Mouse (Mus musculus) ES-E14 (cell line): ENCODE results near the gene Vsir. TPM values are rescaled to one million over a fixed set of nuclear protein-coding genes. Genes with fewer than 3 reads are reported as not detected.

Experiments used
- DNase-seq: peaks from one replicate; pipeline ENCODE4 v3.0.0-alpha.2; 2013; ENCODE audit warnings: low read depth, low spot score
- H3K27ac ChIP-seq: 2 replicates; pipeline ENCODE4 v1.5.1; 2012; ENCODE audit warnings: low read depth, mild to moderate bottlenecking, low read length, moderate library complexity, mixed read lengths; ENCODE audit not compliant: poor library complexity, insufficient read depth, severe bottlenecking
- H3K36me3 ChIP-seq: 2 replicates; pipeline ENCODE4 v1.6.1; 2012; ENCODE audit warnings: mild to moderate bottlenecking, low read length, moderate library complexity, mixed read lengths; ENCODE audit not compliant: control insufficient read depth, poor library complexity, insufficient read depth, severe bottlenecking
- H3K4me1 ChIP-seq, 2 experiments: fragments of 150-350 bp in 1 of 2; sonication (generic) in 1 of 2; 2 replicates each; pipeline ENCODE4 v1.6.1; 2012; ENCODE audit warnings: low read length in 2 of 2, mild to moderate bottlenecking in 1 of 2, mixed read lengths in 1 of 2; ENCODE audit not compliant: control insufficient read depth in 2 of 2, insufficient read depth in 2 of 2, poor library complexity in 1 of 2
- H3K4me3 ChIP-seq, 2 experiments: fragments of 150-350 bp in 1 of 2; sonication (generic) in 1 of 2; 2 replicates each; pipeline ENCODE4 v1.5.1; 2012; ENCODE audit warnings: low read length in 2 of 2, low read depth in 1 of 2, mild to moderate bottlenecking in 1 of 2, mixed read lengths in 1 of 2; ENCODE audit not compliant: insufficient read depth in 1 of 2, poor library complexity in 1 of 2, severe bottlenecking in 1 of 2
- H3K9ac ChIP-seq: 2 replicates; pipeline ENCODE4 v1.6.1; 2012; ENCODE audit warnings: low read depth, mild to moderate bottlenecking, low read length, mixed read lengths; ENCODE audit not compliant: poor library complexity, insufficient read depth, severe bottlenecking
- H3K9me3 ChIP-seq: fragments of 150-350 bp; sonication (generic); 2 replicates; pipeline ENCODE4 v1.6.1; 2012; ENCODE audit warnings: low read depth, mild to moderate bottlenecking, low read length; ENCODE audit not compliant: control insufficient read depth, insufficient read depth
- CHD2 ChIP-seq: IDR thresholded peaks from 2 replicates; pipeline ENCODE4 v1.6.1; 2014; ENCODE audit warnings: mild to moderate bottlenecking, low read depth, low read length, inconsistent platforms
- HCFC1 ChIP-seq: IDR thresholded peaks from 2 replicates; pipeline ENCODE4 v1.6.1; 2012; ENCODE audit warnings: low read length, inconsistent platforms, borderline replicate concordance; ENCODE audit not compliant: insufficient read depth
- MAFK ChIP-seq: IDR thresholded peaks from 2 replicates; pipeline ENCODE4 v1.6.1; 2014; ENCODE audit warnings: mild to moderate bottlenecking, low read depth, low read length, inconsistent platforms; ENCODE audit not compliant: insufficient read depth
- ZC3H11A ChIP-seq: IDR thresholded peaks from 2 replicates; pipeline ENCODE4 v1.6.1; 2012; ENCODE audit warnings: low read depth, mild to moderate bottlenecking, inconsistent platforms, low read length, borderline replicate concordance
- ZNF384 ChIP-seq: IDR thresholded peaks from 2 replicates; pipeline ENCODE4 v1.6.1; 2012; ENCODE audit warnings: low read depth, low read length, inconsistent platforms
- in situ Hi-C, 2 experiments: fragments of 600-800 bp; cut with MboI; formaldehyde crosslinking; loops; one replicate each; pipeline ENCODE4 v1.15.1; 2025; ENCODE audit warnings: low sequenced_read_pairs in 2 of 2, inconsistent platforms in 1 of 2; ENCODE audit not compliant: unreplicated experiment in 2 of 2
- total RNA-seq: library from RNA; depleted of rRNA; stranded (reverse); fragments of 300-350 nt; gene quantifications from 2 replicates; pipeline ENCODE4 v1.2.3, GENCODE M21; 2012; rRNA removed

The Vsir gene
- total RNA-seq, 1 experiment = 5.5 TPM

DNA sequence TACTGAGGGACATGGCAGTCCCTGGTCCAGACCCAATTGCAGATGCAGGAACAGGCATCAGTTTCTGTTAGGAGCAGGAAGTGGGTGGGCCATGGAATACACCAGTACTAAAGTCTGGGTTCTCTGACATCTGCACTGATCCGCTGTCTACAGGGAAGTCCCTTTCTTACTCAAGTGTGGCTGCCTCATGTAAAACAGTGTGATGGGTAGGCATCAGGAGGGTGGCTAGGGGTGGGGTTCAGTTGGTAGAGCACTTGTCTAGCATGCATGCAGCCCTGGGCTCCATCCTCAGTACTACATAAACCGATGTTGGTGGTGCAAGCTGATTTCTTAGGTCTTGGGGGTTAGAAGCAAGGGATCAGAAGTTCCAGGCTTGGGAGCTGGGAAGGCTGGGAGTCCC lies 67.1 kb downstream of the Vsir start:
- Histone ChIP-seq H3K4me1 (no peaks in the 10 kb centered on the region), H3K36me3 (no peaks in the 10 kb centered on the region), H3K9ac (no peak overlapping the region), H3K9me3 (no peaks in the 10 kb centered on the region), H3K4me3 (no peak overlapping the region), H3K27ac (no peak overlapping the region)
- in situ Hi-C loops = loop anchor here in 1 of 2 experiments (5.0 kb wide), 1 partner anchor 344 kb away; no protein-coding TSS in a partner anchor
- no peak for DNase-seq
- no peak for TF ChIP-seq CHD2
- no peak for TF ChIP-seq MAFK
- no peak for TF ChIP-seq ZNF384
- TF ChIP-seq HCFC1 = no peak
- no peak for TF ChIP-seq ZC3H11A

DNA sequence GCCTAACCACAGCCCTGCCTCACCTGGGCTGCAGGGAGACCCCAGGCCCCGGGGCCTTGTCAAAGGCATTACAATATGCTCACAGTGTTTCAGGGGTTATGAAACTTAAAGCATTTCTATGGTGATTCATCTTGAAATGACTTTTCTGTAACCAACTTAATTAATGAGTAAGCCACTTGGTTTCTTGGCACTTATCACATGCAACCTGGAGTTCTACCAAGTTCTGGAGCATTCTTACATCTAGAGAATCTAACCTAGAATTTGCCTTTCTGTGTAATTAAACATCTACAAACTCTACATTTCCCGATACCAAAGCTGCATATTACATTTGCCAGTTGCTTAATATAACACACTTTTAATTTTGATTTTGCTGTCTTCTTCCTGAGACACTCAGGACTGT lies 70.4 kb downstream of the Vsir start:
- no peak for DNase-seq
- H3K4me3 ChIP-seq = no peak overlapping the region
- H3K4me1 ChIP-seq = no peaks in the 10 kb centered on the region
- H3K9me3 ChIP-seq = no peaks in the 10 kb centered on the region
- H3K9ac ChIP-seq = no peak overlapping the region
- in situ Hi-C loops = no loop called here
- H3K27ac ChIP-seq = no peak overlapping the region
- no peaks in the 10 kb centered on the region for H3K36me3 ChIP-seq
- TF ChIP-seq ZNF384 (no peak), ZC3H11A (no peak), CHD2 (no peak), MAFK (no peak), HCFC1 (no peak)

DNA sequence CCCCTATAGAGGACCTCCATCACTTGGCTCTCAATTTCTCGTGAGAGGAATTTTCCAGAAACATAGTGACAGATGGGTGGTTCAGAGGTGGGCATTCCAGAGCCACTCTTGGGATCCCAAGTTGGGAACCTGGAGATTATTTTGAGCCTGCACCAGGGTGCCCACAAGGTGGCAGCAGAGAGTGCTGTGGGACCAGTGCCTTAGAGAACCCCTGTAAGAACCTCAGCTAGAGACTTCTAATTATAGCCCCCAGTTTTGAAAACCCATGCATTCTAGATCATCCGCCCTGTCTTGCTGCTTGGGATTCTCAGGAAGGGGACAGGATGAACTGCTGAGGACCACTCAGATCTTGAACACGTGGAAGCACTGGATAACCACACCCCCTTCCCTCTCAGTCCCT lies 71.5 kb downstream of the Vsir start:
- Histone ChIP-seq H3K36me3 (no peaks in the 10 kb centered on the region), H3K4me1 (peaks cover under 1 to 4% of the 10 kb centered on the region in 2 experiments; a peak in 1 of 4 replicates), H3K27ac (no peak overlapping the region), H3K9ac (no peak overlapping the region), H3K4me3 (no peak overlapping the region), H3K9me3 (no peaks in the 10 kb centered on the region)
- DNase-seq = peak; percentile 63
- in situ Hi-C loops = no loop called here
- TF ChIP-seq CHD2 = no peak
- no peak for TF ChIP-seq MAFK
- TF ChIP-seq ZC3H11A = no peak

DNA sequence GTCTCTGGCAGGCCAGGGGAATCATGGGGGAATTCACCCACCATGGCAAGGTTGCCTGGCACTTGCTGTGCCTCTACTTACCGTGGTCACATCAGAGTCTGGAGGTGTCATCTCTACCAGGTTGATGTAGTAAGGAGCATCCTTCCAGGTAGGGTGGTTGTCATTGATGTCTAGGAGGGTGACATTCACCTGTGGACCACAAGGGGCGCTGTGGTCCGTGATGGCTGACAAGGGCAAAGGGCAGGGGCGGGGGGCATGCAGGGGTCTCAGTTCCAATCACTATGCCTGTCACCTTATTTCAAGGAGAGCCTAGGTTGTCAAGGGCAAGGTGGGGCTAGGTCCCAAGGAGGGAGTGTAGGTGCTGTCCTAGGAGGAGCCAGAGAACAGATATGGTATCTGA lies 73.0 kb downstream of the Vsir start:
- no peak for DNase-seq
- peaks cover 2 to 5% of the 10 kb centered on the region in 2 experiments; a peak in 1 of 4 replicates for H3K4me1 ChIP-seq
- TF ChIP-seq CHD2 = no peak
- no peak for TF ChIP-seq ZNF384
- no peak for TF ChIP-seq ZC3H11A
- TF ChIP-seq MAFK = no peak
- TF ChIP-seq HCFC1 = no peak
- no peaks in the 10 kb centered on the region for H3K9me3 ChIP-seq
- no peak overlapping the region for H3K9ac ChIP-seq
- no peaks in the 10 kb centered on the region for H3K36me3 ChIP-seq
- in situ Hi-C loops = no loop called here
- H3K4me3 ChIP-seq = no peak overlapping the region
- H3K27ac ChIP-seq = no peak overlapping the region

Other genes with a start within 250 kb of the Vsir start
- gene Spock2, start 240.6 kb upstream of the Vsir start, total RNA-seq = 4.1 and 6.7 TPM in 2 replicates
- 1.8 and 2.7 TPM in 2 replicates for gene Chst3, start 127.6 kb upstream of the Vsir start, total RNA-seq
- gene Psap, start 69.2 kb upstream of the Vsir start, total RNA-seq = 365 and 441 TPM in 2 replicates
- 0.31 and 1.1 TPM in 2 replicates for gene Gm17455, start 52.9 kb downstream of the Vsir start, total RNA-seq